Mouse (Mus musculus): ENCODE data around the gene Pla2g6. TPM values are rescaled to one million over a fixed set of nuclear protein-coding genes. Genes with fewer than 3 reads are reported as not detected.
A peak's percentile ranks its signal among the peaks of the same experiment; 100 is the strongest.

Pla2g6 gene
- total and polyA plus RNA-seq, 3 experiments, result 9.3 to 20.9 (median 14.8) TPM

- TF ChIP-seq ZC3H11A (IDR thresholded peaks at IDR 0.05; ENCODE audit: low read depth, low read length), result no peak
- 0 out of 2 replicates have a peak, but pooled peaks have one; percentile 1 for TF ChIP-seq SMC3 (IDR thresholded peaks at IDR 0.05; ENCODE audit: low read depth, low read length)
- no peak for TF ChIP-seq ZMIZ1 (IDR thresholded peaks at IDR 0.05; ENCODE audit: low read depth, low read length)
- TF ChIP-seq SIN3A (IDR thresholded peaks at IDR 0.05; ENCODE audit: low read length), result no peak
- no peak for TF ChIP-seq NRF1 (IDR thresholded peaks at IDR 0.05; ENCODE audit: low read depth, low read length)
- TF ChIP-seq RCOR1 (conservative IDR thresholded peaks at IDR 0.05; ENCODE audit: low read depth, low read length), result no peak
- no peak for TF ChIP-seq MYC (IDR thresholded peaks at IDR 0.05; ENCODE audit: low read depth, low read length)
- TF ChIP-seq ZKSCAN1 (IDR thresholded peaks at IDR 0.05; ENCODE audit: borderline replicate concordance, low read depth, low read length), result no peak
- TF ChIP-seq IRF4 (IDR thresholded peaks at IDR 0.05; ENCODE audit: low read depth, low read length), result 0 out of 2 replicates have a peak, but pooled peaks have one; percentile 28
- TF ChIP-seq ELF1 (IDR thresholded peaks at IDR 0.05; ENCODE audit: low read depth, low read length), result no peak
- no peak for TF ChIP-seq CHD2 (IDR thresholded peaks at IDR 0.05; ENCODE audit: low read length)
- no peak for TF ChIP-seq POLR2AphosphoS2 (IDR thresholded peaks at IDR 0.05; ENCODE audit: low read depth, low read length)
- TF ChIP-seq PAX5 (IDR thresholded peaks at IDR 0.05; ENCODE audit: low read length), result no peak
- no peak for TF ChIP-seq JUN (IDR thresholded peaks at IDR 0.05; ENCODE audit: insufficient read depth, low read depth, low read length)
- TF ChIP-seq GABPA (IDR thresholded peaks at IDR 0.05; ENCODE audit: insufficient replicate concordance, low read depth, low read length), result no peak
- TF ChIP-seq RAD21 (IDR thresholded peaks at IDR 0.05; ENCODE audit: low read depth, low read length), result no peak
- TF ChIP-seq UBTF (IDR thresholded peaks at IDR 0.05; ENCODE audit: low read depth, low read length), result no peak
- 0 out of 2 replicates have a peak, but pooled peaks have one; percentile 23 for TF ChIP-seq JUND (conservative IDR thresholded peaks at IDR 0.05; ENCODE audit: low read depth, low read length)
- TF ChIP-seq CTCF (conservative IDR thresholded peaks at IDR 0.05 in 1 of 2, IDR thresholded peaks at IDR 0.05 in 1 of 2; ENCODE audit: low read depth in 2 of 2, low read length in 2 of 2), result peak in 1 of 2 experiments; percentile 12; a peak in 1 of 4 replicates
- TF ChIP-seq BHLHE40 (IDR thresholded peaks at IDR 0.05; ENCODE audit: low read depth, low read length), result no peak
- TF ChIP-seq MAX (IDR thresholded peaks at IDR 0.05; ENCODE audit: low read length), result no peak
- TF ChIP-seq EP300 (IDR thresholded peaks at IDR 0.05; ENCODE audit: low read length), result no peak; the same call in 1 of the 2 replicates
- TF ChIP-seq NELFE (IDR thresholded peaks at IDR 0.05; ENCODE audit: low read depth, low read length), result no peak
- peak; percentile 98 for TF ChIP-seq MAFK (IDR thresholded peaks at IDR 0.05; ENCODE audit: insufficient replicate concordance, low read length)
- TF ChIP-seq USF1 (IDR thresholded peaks at IDR 0.05; ENCODE audit: low read depth, low read length), result no peak
- TF ChIP-seq MAZ (IDR thresholded peaks at IDR 0.05; ENCODE audit: low read depth, low read length), result no peak
- 0 out of 2 replicates have a peak, but pooled peaks have one; percentile 19 for TF ChIP-seq TCF12 (IDR thresholded peaks at IDR 0.05; ENCODE audit: low read depth, low read length)
- TF ChIP-seq E2F4 (IDR thresholded peaks at IDR 0.05; ENCODE audit: insufficient replicate concordance, low read depth, low read length), result no peak
- TF ChIP-seq ETS1 (conservative IDR thresholded peaks at IDR 0.05; ENCODE audit: low read depth, low read length), result peak; percentile 69
- TF ChIP-seq KAT2A (IDR thresholded peaks at IDR 0.05; ENCODE audit: insufficient replicate concordance, low read length), result no peak
- TF ChIP-seq ZNF384 (IDR thresholded peaks at IDR 0.05; ENCODE audit: low read depth, low read length), result no peak
- TF ChIP-seq POLR2A (IDR thresholded peaks at IDR 0.05; ENCODE audit: low read depth, low read length), result no peak
- no peak for TF ChIP-seq USF2 (conservative IDR thresholded peaks at IDR 0.05; ENCODE audit: low read depth, low read length)
- no peak for TF ChIP-seq MXI1 (IDR thresholded peaks at IDR 0.05; ENCODE audit: low read depth, low read length)
- no peak for TF ChIP-seq CHD1 (IDR thresholded peaks at IDR 0.05; ENCODE audit: low read depth, low read length)
- no peak for TF ChIP-seq MEF2A (IDR thresholded peaks at IDR 0.05; ENCODE audit: borderline replicate concordance, low read depth, low read length)
- no peak for TF ChIP-seq TBP (conservative IDR thresholded peaks at IDR 0.05; ENCODE audit: low read depth, low read length)
- TF ChIP-seq HCFC1 (IDR thresholded peaks at IDR 0.05; ENCODE audit: low read depth, low read length), result no peak
- Histone ChIP-seq H3K4me3 (replicated peaks in 1 of 3; ENCODE audit: low read depth in 2 of 3, low read length in 2 of 3, poor library complexity in 1 of 3) (no peak overlapping the region), H3K4me2 (ENCODE audit: insufficient read depth, low read depth, poor library complexity, severe bottlenecking) (no peak overlapping the region), H3K79me2 (replicated peaks; ENCODE audit: control insufficient read depth, extremely low read depth, insufficient read depth, poor library complexity, severe bottlenecking) (no peaks in the 10 kb centered on the region), H3K27ac (ENCODE audit: insufficient read depth, low read depth) (peak overlapping the region; percentile 21; the same call in 1 of the 2 replicates), H3K27me3 (replicated peaks) (no peaks in the 10 kb centered on the region), H3K36me3 (replicated peaks in 1 of 2; ENCODE audit: control insufficient read depth in 1 of 2, insufficient read depth in 1 of 2, low read length in 1 of 2) (no peaks in the 10 kb centered on the region), H3K9ac (ENCODE audit: insufficient read depth, low read depth) (no peak overlapping the region), H3K4me1 (ENCODE audit: control insufficient read depth in 1 of 2, insufficient read depth in 2 of 2) (peaks cover 19 to 66% of the 10 kb centered on the region in 2 experiments), H3K9me3 (replicated peaks; ENCODE audit: low read length) (no peaks in the 10 kb centered on the region)
- no peak for DNase-seq (ENCODE audit: extremely low read depth)
- in situ Hi-C loops (cut with MboI; ENCODE audit: low pct_ligation_motif_present, low pct_unique_long_range_greater_than_20kb, low sequenced_read_pairs) (loop anchor here (25.0 kb wide), 1 partner anchor 421 kb away; the partner anchor contains the start of gene Pdxp), dilution Hi-C loops (cut with MboI; ENCODE audit: extremely low pct_ligation_motif_present, extremely low pct_unique_long_range_greater_than_20kb, low sequenced_read_pairs) (no loop called here)
These were observed 5.2 kb upstream of the Pla2g6 start for GRCm38 (mm10) chr15:79333409-79333808.
